Mouse (Mus musculus) kidney, adult 2 months (tissue): ENCODE data around the gene Timm29.

Source experiments
- CTCF ChIP-seq: fragments of 200-500 bp; conservative IDR thresholded peaks from 2 replicates; pipeline ENCODE4 v1.5.1; 2011; ENCODE audit warnings: low read depth, mild to moderate bottlenecking, control low read depth, low read length, moderate library complexity, mixed read lengths; ENCODE audit not compliant: insufficient read depth, insufficient read length
- POLR2A ChIP-seq: fragments of 200-500 bp; IDR thresholded peaks from one replicate; pipeline ENCODE4 v1.6.1; 2011; ENCODE audit warnings: low read depth, low read length, control low read depth

GRCm38 (mm10) chr9:21591831-21592702 is 455 bp upstream of the Timm29 start:
- TF ChIP-seq CTCF (no peak), POLR2A (no peak)
